Mouse (Mus musculus) left cerebral cortex, adult 18-20 months (tissue): ENCODE measurements around the gene Morn2. TPM values are rescaled to one million over a fixed set of nuclear protein-coding genes. Genes with fewer than 3 reads are reported as not detected.
A peak's percentile ranks its signal among the peaks of the same experiment; 100 is the strongest.
"Not testable (repeated sequence)": the region's sequence is repeated elsewhere in the genome, so short reads cannot be mapped to it uniquely, and the experiment has no call there.

Source experiments
- DNase-seq, 2 experiments: peaks; one replicate each; pipeline ENCODE4 v3.0.0; 2021 to 2022; ENCODE audit warnings: low spot score in 2 of 2, mixed read lengths in 1 of 2
- long read RNA-seq, 2 experiments: library from polyadenylated mRNA; stranded (forward); transcript quantifications; one replicate each; pipeline ENCODE4 v2.0.0; 2021
- total RNA-seq, 2 experiments: library from RNA; stranded (reverse); gene quantifications; 2 replicates each; pipeline ENCODE4 v1.2.3; 2021

Gene Morn2
- total RNA-seq, result 10 to 100 TPM; 15.4 to 16.9 TPM
- long read RNA-seq, experiment 1, transcript Morn2-202 (5 exons, 656 nt), result major isoform, 5 of 8 reads
- long read RNA-seq, experiment 1, partial matches to known transcripts, result 1 of 8 reads
- long read RNA-seq, experiment 1, other reads (novel, unspliced or antisense), result 2 of 8 reads
- long read RNA-seq, experiment 2, partial matches to known transcripts, result 0 of 6 reads
- long read RNA-seq, experiment 2, other reads (novel, unspliced or antisense), result 2 of 6 reads

DNA sequence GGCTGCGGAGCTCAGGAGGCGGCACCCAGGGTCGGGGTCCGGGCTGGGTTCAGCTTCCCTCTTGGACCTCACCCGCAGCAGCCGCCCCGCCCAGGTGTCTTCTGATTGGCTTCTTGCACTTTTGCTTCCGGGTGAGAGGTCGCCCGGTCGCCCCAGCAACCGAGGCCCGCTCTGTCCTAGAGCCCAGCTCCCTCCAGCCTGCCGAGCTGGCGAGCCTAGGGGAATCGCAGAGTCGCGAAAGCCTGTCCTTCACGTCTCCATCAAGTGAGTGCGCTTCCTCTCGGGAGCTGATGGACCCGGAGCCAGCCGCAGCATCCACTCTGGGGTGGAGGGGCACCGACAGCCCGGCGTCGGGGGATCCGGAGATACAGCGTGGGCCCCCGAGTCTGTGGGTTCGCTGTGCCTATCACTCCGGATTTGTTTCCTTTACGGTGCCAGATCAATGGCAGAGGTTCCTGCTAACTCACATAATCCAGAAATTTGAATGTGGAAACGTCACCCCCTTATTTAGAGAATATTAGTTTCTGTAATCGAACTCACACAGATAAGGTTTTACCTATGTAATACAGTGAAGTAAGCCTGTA, at the start of gene Morn2, which contains the start of gene Dhx57:
Gene Morn2 (plus strand): TSS at position 130 of the 584 bp plus-strand sequence.
Gene Dhx57 (minus strand): TSS at position 403 of the 584 bp plus-strand sequence.
- DNase-seq, result peak; percentile 98

DNA sequence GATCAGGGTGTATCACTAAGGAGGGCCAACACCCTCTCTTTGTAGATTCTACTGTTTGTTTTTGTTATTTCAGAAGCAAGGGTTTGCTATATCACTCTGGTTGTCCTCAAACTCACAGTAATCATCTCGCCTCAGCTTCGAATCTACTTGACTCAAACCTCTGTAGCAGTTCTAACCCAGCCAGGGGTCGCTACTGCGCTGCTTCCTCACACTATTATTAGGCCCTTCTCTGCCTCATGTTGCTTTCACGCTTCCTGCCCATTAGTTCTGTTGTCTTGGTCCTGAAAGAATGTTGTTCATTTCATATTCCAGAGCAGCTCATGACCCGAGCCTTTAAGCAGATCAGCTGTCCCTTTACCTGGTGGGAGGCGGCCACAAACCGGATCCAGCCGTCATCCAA, 48.4 kb upstream of the Morn2 start:
- DNase-seq, result no peak

DNA sequence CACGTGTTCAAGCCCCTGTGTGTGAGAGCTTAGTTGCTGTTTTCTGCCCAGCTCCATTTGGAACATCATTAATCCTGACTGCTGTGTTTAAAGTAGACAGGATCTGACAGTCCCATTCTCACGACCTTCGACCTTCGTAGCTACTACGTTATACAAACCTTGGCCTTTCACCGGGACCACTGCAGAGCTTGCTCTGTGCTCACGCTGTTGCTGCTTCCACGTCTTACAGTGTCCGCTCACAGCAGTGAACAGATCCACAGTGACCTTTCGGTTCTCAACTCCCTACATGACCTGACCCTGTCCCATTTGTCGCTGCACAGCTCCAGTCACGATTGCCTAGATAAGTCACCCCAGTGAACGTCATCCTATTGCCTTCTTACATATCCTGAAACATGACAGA, 46.9 kb upstream of the Morn2 start:
- no peak for DNase-seq

DNA sequence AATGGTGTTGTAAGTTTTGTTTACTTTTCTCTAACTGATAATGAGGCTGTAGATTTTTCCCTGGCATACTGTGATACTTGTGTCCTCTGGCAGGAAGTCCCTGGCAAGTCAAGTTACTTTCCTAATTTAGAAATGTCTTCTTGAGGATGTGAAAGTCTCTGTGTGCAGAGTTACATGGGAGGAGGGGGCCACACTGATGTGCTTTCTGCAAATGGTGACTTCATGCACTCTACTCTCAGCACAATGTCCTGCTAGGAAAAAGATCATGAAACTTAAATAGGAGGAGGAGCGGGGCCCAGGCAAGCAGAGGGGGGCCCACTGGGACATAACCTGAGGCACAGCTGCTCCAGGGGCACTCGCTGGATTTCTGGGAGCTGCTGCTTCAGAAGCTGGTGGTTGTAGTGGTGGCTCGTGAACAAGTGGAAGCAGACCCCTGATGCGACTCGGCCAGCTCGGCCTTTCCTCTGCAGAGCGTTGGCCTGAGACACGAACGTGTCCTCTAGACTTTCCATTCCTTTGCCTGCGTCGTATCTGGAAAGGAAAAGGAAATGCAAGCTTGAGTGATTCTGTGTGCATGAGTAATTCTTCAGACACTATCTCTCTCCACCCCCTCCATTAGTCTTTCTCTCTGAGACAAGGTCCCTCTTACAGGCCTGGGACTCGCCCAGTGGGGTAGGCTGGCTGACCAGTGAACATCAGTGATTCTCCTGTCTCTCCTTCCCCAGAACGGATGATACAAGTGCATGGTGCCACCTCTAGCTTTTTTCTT, 37.1 kb upstream of the Morn2 start:
- DNase-seq, result no peak

DNA sequence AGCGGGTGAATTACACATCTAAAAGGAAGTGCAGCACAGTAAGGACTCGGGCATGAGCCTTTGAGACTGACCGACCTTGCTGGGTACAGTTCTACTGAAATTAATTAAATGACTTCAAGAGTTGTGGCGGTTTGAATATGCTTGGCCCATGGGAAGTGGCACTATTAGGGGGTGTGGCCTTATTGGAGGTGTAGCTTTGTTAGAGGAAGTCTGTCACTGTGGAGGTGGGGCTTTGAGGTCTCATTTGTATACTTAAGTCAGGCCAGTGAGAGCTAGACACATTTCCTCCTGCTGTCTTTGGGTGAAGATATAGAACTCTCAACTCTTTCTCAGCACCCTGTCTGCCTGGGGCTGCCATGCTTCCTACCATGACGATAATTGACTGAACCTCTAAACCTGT, 35.6 kb upstream of the Morn2 start:
- DNase-seq, result no peak

DNA sequence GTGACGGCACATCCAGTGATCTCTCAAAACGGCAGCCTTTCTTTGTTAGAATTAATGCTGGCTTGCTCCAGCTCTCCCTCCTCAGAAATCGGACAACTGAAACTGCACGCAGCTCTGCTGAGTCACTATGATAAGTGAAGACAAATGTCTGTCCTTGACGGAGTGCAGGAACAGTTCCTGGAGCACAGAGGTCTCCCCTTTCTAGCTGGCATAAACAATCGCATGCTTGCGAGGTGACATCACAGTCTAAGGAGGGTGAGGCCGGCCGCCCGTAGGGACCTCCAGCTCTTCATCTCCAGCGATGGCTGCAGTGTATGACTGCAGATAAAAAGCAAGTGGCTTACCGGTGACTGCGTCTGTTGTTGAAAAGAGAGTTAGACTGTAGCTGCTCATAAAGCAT, 34.8 kb upstream of the Morn2 start:
- no peak for DNase-seq

DNA sequence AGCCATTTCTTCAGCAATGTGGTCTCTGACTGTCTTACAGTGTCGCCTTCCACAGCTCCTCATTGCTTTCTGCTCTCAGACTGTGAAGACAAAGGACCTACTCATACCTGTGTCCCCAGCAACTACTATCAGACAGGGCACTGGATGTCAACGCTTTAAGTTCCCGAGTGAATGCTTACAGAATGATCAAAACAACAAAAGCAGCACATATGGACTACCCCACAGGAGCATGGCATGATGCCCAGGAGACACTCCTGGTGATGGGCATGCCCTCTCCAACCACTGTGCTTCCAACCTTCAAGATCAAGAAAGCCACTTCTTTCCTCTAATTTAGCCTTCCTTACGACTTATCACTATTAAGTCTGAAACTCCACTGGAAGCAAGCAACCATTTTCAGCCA, 22.9 kb upstream of the Morn2 start:
- DNase-seq, result no peak

DNA sequence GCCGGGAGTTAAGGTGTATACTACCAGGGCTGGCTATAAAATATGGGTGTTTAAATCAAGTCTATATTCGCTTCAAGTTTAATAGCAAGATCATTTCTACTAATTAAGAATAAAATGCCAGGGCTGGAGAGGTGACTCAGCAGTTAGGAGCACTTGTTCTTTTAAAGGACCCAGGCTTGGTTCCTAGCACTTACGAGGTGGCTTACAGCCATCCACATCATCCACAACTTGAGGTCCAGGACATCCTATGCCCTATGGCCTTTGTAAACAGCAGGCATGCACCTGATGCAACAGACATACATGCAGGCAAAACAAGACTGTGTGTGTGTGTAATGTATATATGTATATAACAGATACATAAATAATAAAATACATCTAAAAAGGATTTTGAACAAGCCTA, 21.9 kb upstream of the Morn2 start:
- no peak for DNase-seq

DNA sequence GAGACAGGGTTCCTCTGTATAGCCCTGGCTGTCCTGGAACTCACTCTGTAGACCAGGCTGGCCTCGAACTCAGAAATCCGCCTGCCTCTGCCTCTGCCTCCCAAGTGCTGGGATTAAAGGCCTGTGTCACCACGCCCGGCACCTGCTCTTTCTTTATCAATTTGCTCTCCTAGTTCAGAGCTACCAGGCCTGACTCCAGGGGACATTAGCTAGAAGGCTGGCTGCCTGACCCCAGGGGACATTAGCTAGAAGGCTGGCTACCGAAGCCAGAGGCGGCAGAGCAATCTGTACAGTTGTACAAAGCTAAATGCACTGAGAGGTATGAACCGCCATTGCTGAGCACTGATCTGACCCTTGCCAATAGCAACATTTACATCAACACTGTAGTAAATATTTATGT, 19.4 kb upstream of the Morn2 start:
- not testable (repeated sequence) for DNase-seq

DNA sequence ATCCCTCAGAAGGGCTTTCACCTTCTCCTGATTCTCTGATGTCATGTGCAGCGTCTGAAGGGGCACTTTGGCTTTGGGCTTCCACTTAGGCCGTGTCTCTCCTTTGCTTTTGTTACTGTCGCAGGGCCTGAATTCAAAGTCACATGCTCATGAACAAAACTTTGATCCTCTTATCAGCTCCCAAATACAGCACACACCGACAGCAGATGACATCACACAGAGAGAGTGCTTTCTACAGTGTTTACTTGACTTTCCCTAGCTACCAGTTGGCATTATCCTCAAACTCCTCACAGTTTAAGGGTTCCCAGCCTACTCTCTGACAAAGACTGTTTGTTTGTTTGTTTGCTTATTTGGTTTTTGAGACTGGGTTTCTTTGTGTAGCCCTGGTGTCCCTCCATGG, 11.7 kb upstream of the Morn2 start:
- no peak for DNase-seq

DNA sequence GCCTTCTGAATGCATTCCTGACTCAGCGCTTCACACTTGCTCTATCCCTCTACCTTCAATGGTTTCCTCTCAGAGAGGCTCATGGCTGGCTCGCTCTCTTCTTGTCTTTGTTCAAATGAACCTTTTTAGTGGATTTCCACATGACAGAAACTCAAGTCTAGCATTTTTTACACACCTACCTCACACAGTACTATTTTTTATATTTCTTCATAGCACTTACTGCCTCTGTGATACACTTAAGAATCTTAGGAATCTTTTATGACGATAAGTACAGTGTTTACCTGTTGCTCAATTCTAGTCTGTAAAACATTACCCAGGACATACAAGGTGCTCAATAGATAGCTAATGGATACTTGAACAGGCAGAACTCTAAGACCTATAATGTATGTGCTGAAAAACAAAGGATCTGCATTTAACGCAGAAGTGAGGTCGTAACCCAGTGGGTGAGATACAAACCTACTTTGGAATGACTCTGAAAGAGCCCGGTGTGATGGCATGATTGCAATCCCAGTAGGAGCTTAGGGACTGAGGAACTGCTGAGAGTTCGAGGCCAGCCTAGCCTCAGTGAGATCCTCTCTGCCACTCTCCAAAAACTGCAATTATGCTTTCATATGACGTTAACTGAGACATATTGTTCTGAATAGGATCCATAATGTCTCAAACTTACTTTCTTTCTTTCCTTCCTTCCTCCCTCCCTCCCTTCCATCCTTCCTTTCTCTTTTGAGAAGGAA, 10.5 kb upstream of the Morn2 start:
- DNase-seq, result no peak

DNA sequence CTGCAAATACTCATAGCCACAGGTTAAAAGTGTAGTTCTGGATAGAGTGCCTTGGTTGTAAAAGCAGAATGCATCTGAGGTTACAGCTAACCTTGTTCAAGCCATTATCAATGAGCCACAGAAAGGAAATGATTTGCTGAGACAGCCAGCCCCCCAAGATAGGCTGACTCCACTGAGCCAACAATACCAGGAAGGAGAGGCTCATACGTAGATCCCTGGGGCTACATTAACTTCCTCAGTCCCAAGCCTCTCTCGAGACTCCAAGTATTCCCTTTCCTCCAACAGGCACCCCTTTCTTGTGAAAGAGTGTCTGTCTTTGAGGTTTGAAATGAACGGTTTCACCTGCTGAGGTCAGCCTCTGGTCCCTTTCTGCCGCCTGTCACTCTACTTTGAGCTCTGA, 5.6 kb upstream of the Morn2 start:
- no peak for DNase-seq

DNA sequence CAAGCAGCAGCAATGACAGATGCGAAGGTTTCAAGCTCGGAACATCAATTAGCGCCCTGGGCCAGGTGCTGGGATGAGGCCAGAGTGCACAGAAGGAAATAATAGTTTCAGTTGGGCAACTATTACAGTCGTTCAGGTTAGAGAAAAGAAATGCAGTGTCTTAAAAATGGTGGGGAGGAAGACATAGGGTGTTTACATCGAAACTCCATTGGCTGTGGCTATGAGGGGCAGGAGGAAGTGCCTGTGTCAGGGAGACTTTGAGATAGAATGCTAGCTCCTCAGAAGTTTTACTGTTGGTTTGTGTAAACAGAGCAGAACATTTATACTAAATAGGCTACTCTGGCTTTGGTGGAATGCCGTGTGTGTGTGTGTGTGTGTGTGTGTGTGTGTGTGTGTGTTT, 2.0 kb upstream of the Morn2 start:
- DNase-seq, result no peak

DNA sequence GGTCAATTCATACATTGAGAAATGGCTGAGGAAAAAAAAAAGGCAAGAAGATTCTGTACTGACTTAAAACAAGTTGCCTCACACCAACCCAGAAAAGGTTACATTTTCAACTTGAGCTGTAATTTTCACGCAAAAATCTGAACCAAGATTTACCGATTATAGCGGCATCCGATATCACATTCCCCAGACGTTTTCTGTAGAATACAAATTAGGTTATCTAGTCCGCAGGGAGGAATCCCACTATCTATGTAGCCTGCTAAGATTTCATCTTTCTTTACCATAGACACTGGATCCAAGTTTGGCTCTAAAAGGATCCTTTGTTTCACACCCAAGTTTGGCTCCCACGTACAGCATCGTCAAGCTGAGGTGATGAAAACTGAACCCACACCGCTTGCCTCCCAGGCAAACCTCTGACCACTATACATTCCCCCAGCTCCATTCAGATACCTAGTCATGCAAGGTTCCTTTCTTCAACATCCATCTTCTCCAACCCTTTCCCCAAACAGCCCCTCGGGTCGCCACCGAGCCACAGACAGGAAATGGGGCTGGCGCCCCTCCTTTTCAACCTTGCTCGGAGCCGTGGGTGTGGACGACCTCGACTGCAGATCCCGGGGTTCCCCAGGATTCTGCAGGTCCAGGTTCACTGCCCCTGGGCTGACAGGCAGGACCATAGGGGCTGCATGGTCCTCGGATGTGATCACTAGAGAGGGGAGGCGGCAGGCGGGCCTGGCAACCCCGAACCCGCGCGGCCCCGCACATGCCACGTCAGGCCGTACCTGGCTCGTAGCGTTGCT, 526 bp upstream of the Morn2 start:
- no peak for DNase-seq

DNA sequence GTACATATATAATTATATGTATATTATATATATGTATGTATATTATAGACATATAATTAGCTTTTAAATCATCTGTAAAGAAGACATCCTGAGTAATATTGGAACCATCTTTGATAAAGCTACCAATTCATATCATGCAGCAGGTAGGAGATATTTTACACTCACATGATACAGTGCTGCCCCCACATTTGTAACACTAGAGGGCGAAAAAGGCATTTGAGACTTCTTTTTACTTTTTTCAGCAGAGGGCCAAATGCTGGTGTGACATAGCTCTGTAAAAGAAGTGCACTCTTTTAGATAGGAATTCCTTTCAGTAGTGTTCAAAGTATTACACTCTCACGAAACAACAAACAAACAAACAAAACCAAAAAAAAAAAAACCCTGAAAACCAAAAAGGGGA, 1.1 kb downstream of the Morn2 start:
- DNase-seq, result peak; percentile 20 to 22

DNA sequence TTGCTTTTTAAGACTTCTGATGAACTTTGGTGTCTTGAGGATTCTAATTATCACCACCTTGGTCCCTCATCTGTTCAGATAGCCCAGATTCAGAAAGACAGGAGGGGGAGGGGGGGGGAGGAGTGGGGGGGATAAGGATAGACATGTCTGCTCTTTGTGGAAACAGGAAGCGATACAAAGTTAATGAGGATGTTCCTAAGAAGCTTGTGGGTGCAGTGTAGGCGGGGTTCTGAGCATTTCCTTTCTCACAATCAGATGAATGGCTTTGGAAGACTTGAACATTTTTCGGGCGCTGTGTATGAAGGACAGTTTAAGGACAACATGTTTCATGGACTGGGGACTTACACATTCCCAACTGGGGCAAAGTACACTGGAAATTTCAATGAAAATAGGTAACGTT, 5.3 kb downstream of the Morn2 start:
- no peak for DNase-seq

DNA sequence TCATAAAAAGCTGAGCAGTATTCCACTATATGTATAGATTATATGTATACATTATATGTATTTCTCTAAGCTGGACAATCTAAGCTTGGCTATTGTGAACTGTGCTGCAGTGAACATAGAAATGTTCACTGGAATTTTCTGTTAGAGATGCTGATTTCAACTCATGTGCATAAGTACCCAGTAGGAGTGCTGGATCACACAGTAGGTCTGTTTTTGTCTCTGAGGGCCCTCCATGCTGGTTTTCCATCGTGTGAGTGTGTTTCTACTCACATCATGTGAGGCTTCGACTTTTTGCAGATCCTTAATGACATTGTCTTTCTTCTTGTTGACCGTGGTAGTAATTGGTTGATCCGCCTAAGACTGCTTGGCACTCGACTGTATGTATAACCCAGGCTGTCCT, 8.8 kb downstream of the Morn2 start:
- no peak for DNase-seq

DNA sequence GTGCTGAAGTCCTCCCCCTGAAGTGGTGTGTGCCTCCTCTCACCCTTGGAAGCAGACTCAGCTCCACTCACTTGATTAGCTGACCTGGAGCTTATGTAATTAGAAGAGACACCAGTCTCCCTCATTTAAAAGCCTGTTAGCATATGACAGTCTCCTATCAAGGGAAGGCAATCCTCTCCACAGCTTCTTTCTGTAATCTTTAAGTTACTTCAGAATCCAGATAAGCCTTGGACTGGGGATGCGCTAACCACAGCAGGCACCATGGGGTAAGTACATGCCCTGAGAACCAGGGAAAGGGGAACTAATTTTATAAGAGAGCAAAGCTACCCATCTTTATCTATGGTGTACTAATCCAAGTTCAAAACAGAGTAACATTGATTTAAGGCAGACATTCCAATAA, 17.2 kb downstream of the Morn2 start, which contains the start of gene Arhgef33:
Gene Arhgef33 (plus strand): TSS at position 157 of the 400 bp plus-strand sequence.
- DNase-seq, result no peak

DNA sequence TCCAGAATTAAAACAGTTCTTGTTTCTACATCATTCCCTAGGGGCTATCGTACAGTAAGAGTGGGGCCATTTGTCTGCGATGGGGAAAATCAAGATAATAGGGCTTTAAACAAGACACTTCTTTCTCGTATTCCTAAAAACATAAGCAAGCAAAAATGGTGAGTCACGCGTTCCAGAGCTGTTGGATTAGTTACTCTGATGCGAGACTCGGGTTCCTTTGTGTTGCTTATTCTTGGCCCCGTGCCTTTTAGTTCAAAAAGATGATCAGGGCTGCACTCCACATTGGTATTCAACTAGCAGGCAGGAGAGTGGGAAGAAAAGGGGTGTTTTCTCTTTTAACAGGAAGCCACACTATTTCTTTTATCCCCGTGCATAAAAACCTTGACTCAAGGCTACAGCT, 21.8 kb downstream of the Morn2 start:
- no peak for DNase-seq

DNA sequence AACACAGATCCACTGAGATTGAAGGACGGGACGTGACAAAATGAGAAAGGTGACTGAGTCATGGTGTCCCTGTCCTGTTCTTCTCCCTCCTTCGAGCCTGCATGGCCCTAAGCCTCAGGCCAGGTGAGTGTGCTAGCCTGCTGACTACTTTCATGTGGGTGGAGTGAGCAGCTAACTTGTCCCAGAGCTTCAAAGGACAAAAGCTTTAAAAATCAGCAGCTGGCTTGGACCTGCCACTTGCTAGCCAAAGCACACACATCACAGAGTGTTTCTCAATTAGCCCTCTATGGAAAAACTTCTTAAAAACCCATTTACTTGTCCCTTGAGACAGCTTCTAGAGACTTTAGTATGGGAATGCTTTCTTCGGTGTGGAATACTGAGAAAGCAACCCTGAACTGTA, 22.4 kb downstream of the Morn2 start:
- DNase-seq, result no peak

DNA sequence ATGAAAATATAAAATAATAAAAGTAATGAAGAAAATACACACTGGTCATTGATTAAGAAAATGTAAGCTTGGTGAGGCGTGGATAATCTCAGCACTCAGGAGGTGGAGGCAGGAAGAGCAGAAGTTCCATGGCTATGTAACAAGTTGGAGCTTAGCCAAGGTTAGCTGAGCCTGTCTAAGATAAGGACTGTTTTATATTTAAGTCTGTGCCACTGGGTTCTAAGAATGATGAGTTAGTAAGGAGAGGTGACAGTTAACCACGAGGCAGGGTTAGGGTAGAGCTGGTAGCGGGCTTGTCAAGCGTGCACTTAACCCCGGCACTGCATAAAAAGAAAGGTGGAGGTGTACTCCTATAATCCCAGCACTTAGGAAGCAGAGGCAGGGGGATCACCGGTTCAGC, 32.2 kb downstream of the Morn2 start:
- DNase-seq, result no peak
